Mouse (Mus musculus): ENCODE data around the gene Grasp.

Grasp gene

GRCm38 (mm10) chr15:101278589-101278988, 54.6 kb downstream of the Grasp start:
- no peak for DNase-seq

GRCm38 (mm10) chr15:101279430-101279999, 55.5 kb downstream of the Grasp start:
- DNase-seq: no peak

Measured in cerebellum, adult 18-20 months (tissue).